Mouse (Mus musculus) neutrophil, adult 59 days (primary cell): ENCODE data around the gene Bckdhb. TPM values are rescaled to one million over a fixed set of nuclear protein-coding genes. Genes with fewer than 3 reads are reported as not detected.

Experiments
- total RNA-seq, 2 experiments: library from RNA; stranded (reverse); gene quantifications; 1 replicate in 1 of 2; 2 replicates in 1 of 2; pipeline ENCODE4 v1.2.4; 2023

Bckdhb gene
- total RNA-seq: 1 to 10 TPM; 3.2 to 3.6 TPM

GRCm38 (mm10) chr9:83924878-83925687 lies at the start of gene Bckdhb:
Bckdhb (plus strand) TSS chr9:83925145.

Other genes with a start within 250 kb of the Bckdhb start
- not detected for gene Elovl4, start 118.9 kb upstream of the Bckdhb start, total RNA-seq
- gene Ttk, start 90.5 kb upstream of the Bckdhb start, total RNA-seq: 10 to 100 TPM; 17.7 to 23.2 TPM